Mouse (Mus musculus) E14TG2a.4 (cell line): ENCODE data around the gene Cby3.
"Not testable (repeated sequence)": the region's sequence is repeated elsewhere in the genome, so short reads cannot be mapped to it uniquely, and the experiment has no call there.

Source experiments
- H3K27me3 ChIP-seq: 2 replicates; pipeline ENCODE4 v1.6.1; 2014; ENCODE audit warnings: low read length, control low read depth; ENCODE audit not compliant: insufficient read depth
- H3K36me3 ChIP-seq: 2 replicates; pipeline ENCODE4 v1.6.1; 2014; ENCODE audit warnings: low read length, control low read depth; ENCODE audit not compliant: insufficient read depth
- H3K4me1 ChIP-seq: replicated peaks from 2 replicates; pipeline ENCODE4 v1.6.1; 2014; ENCODE audit warnings: low read depth, low read length, control low read depth
- H3K4me3 ChIP-seq: replicated peaks from 2 replicates; pipeline ENCODE4 v1.5.1; 2014; ENCODE audit warnings: mild to moderate bottlenecking, low read length
- H3K9me3 ChIP-seq: 2 replicates; pipeline ENCODE4 v1.6.1; 2014; ENCODE audit warnings: low read length, control low read depth
- CTCF ChIP-seq: conservative IDR thresholded peaks from 2 replicates; pipeline ENCODE4 v1.5.1; 2014; ENCODE audit warnings: low read length
- NANOG ChIP-seq: IDR thresholded peaks from 2 replicates; pipeline ENCODE4 v1.6.1; 2014; ENCODE audit warnings: borderline replicate concordance, low read length, mixed read lengths
- POU5F1 ChIP-seq: IDR thresholded peaks from 2 replicates; pipeline ENCODE4 v1.6.1; 2014; ENCODE audit warnings: low read length, borderline replicate concordance

The Cby3 gene

GRCm38 (mm10) chr11:50352177-50352576 lies 2.1 kb upstream of the Cby3 start:
- H3K9me3 ChIP-seq, result no peaks in the 10 kb centered on the region
- H3K4me3 ChIP-seq, result no peak overlapping the region
- H3K4me1 ChIP-seq, result no peaks in the 10 kb centered on the region
- peaks cover 2% of the 10 kb centered on the region; the same call in 1 of the 2 replicates for H3K27me3 ChIP-seq
- TF ChIP-seq CTCF (no peak), POU5F1 (no peak), NANOG (no peak)
- H3K36me3 ChIP-seq, result no peaks in the 10 kb centered on the region

- H3K4me1 ChIP-seq, result peaks cover 11% of the 10 kb centered on the region
- no peak for TF ChIP-seq NANOG
- TF ChIP-seq CTCF, result no peak
- TF ChIP-seq POU5F1, result no peak
Measured at GRCm38 (mm10) chr11:50354851-50355250, 589 bp downstream of the Cby3 start.

GRCm38 (mm10) chr11:50355395-50355794 lies 1.1 kb downstream of the Cby3 start:
- Histone ChIP-seq H3K4me3 (no peak overlapping the region), H3K4me1 (peaks cover 15% of the 10 kb centered on the region), H3K36me3 (peaks cover 6% of the 10 kb centered on the region; the same call in 1 of the 2 replicates), H3K27me3 (peaks cover 22% of the 10 kb centered on the region), H3K9me3 (no peaks in the 10 kb centered on the region)
- TF ChIP-seq NANOG (no peak), POU5F1 (no peak), CTCF (no peak)

More at GRCm38 (mm10) chr11:50354851-50355250, 589 bp downstream of the Cby3 start:
- Histone ChIP-seq H3K4me3 (no peak overlapping the region), H3K27me3 (peaks cover 21% of the 10 kb centered on the region), H3K36me3 (peaks cover 6% of the 10 kb centered on the region; the same call in 1 of the 2 replicates), H3K9me3 (no peaks in the 10 kb centered on the region)

GRCm38 (mm10) chr11:50358950-50359861 lies 4.9 kb downstream of the Cby3 start:
- H3K36me3 ChIP-seq, result peaks cover 6% of the 10 kb centered on the region; the same call in 1 of the 2 replicates
- peaks cover 15% of the 10 kb centered on the region for H3K4me1 ChIP-seq
- peak overlapping the region; percentile 83 for H3K4me3 ChIP-seq
- H3K9me3 ChIP-seq, result no peaks in the 10 kb centered on the region
- no peak for TF ChIP-seq POU5F1
- TF ChIP-seq CTCF, result no peak
- no peak for TF ChIP-seq NANOG
- H3K27me3 ChIP-seq, result peaks cover 48% of the 10 kb centered on the region

GRCm38 (mm10) chr11:50361282-50361681 lies 7.0 kb downstream of the Cby3 start:
- Histone ChIP-seq H3K27me3 (peaks cover 57% of the 10 kb centered on the region), H3K4me1 (peaks cover 15% of the 10 kb centered on the region)
- H3K36me3 ChIP-seq, H3K4me3 ChIP-seq, H3K9me3 ChIP-seq: not testable (repeated sequence)

- Histone ChIP-seq H3K4me3 (no peak overlapping the region), H3K27me3 (peaks cover 39% of the 10 kb centered on the region), H3K9me3 (no peaks in the 10 kb centered on the region), H3K4me1 (peaks cover 16% of the 10 kb centered on the region), H3K36me3 (no peaks in the 10 kb centered on the region)
- TF ChIP-seq CTCF, result peak; percentile 93
- no peak for TF ChIP-seq POU5F1
- TF ChIP-seq NANOG, result no peak
Measured at GRCm38 (mm10) chr11:50364548-50364947, 10.3 kb downstream of the Cby3 start.

- Histone ChIP-seq H3K27me3 (peaks cover 39% of the 10 kb centered on the region), H3K36me3 (no peaks in the 10 kb centered on the region), H3K4me1 (peaks cover 17% of the 10 kb centered on the region), H3K9me3 (no peaks in the 10 kb centered on the region), H3K4me3 (no peak overlapping the region)
- no peak for TF ChIP-seq POU5F1
- no peak for TF ChIP-seq CTCF
- TF ChIP-seq NANOG, result no peak
Measured at GRCm38 (mm10) chr11:50365322-50365721, 11.1 kb downstream of the Cby3 start.

- peaks cover 30% of the 10 kb centered on the region for H3K27me3 ChIP-seq
- H3K4me1 ChIP-seq, result peaks cover 35% of the 10 kb centered on the region
- no peaks in the 10 kb centered on the region for H3K9me3 ChIP-seq
- TF ChIP-seq POU5F1 (no peak), NANOG (no peak), CTCF (no peak)
- no peak overlapping the region for H3K4me3 ChIP-seq
- no peaks in the 10 kb centered on the region for H3K36me3 ChIP-seq
Measured at GRCm38 (mm10) chr11:50367531-50367930, 13.3 kb downstream of the Cby3 start.

- TF ChIP-seq CTCF (no peak), NANOG (no peak), POU5F1 (no peak)
- Histone ChIP-seq H3K27me3 (peaks cover 21% of the 10 kb centered on the region), H3K4me3 (peak overlapping the region; percentile 39; the same call in 1 of the 2 replicates), H3K36me3 (no peaks in the 10 kb centered on the region), H3K4me1 (peaks cover 35% of the 10 kb centered on the region), H3K9me3 (no peaks in the 10 kb centered on the region)
Measured at GRCm38 (mm10) chr11:50369360-50369911, 15.2 kb downstream of the Cby3 start.
